Mouse (Mus musculus): ENCODE results near the gene Kcnk1. TPM values are rescaled to one million over a fixed set of nuclear protein-coding genes. Genes with fewer than 3 reads are reported as not detected.
A peak's percentile ranks its signal among the peaks of the same experiment; 100 is the strongest.

Kcnk1 gene
- polyA plus RNA-seq, 1 experiment from 2014 or later: 25.9 TPM

DNA sequence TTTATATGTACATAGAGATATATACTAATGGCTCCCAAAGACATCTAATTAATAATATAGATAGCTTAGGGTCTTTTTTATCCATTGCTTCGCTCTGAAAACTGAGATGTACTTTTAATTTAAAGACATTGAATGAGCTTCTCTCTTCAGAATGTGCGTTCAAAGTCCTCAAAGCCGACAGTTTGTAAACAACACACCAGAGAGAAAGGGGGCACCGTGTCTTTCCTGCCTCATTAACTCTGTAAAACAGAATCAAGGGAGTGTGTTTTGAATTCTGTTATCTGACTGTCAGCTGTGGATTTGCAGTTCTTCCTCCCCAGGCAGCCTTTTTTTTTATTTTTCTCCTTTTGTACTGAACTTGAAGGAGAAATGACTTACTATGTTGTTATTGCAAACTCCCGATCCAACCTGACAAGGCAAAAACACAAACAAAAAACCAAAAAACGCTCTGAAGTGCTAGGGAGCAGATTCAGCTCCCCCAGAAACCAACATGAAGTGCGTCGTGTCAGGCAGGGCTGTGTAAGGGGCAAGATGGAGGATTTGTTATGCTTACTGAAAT is 69.7 kb downstream of the Kcnk1 start:
- no peaks in the 10 kb centered on the region for H3K36me3 ChIP-seq
- H3K4me1 ChIP-seq (replicated peaks): peaks cover 18% of the 10 kb centered on the region
- 0 out of 2 replicates have a peak overlapping the region, but pooled peaks have one; percentile 46 for H3K27ac ChIP-seq (replicated peaks)
- ATAC-seq (ENCODE audit: low FRiP score, low read depth): no peak
- no peaks in the 10 kb centered on the region for H3K27me3 ChIP-seq
- no peak overlapping the region for H3K4me3 ChIP-seq
- no peaks in the 10 kb centered on the region for H3K9me3 ChIP-seq
- no peak overlapping the region for H3K4me2 ChIP-seq
- H3K9ac ChIP-seq: no peak overlapping the region
- WGBS: 19% methylated on average over 8 of the region's 8 CpGs

DNA sequence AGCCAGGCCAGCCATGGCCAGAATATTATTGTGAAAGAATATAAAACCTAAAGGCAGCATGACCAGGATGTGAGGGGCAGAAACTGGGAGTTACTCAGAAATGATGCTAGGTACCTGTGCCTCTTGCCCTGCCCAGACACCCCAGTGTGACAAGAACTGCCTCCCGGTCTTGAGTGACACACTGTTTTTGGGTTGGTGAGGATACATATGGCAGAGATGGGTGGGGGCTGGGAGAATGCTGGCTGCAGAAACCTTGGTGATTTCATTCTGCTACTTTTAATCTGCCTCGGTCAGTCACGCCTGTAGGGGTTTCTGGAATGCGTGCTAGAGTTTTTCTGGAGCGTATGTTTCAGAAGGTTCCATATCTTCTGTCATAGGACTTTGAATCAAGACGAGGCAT is 72.3 kb downstream of the Kcnk1 start:
- WGBS: 72% methylated on average over 6 of the region's 6 CpGs
- Histone ChIP-seq H3K4me3 (no peak overlapping the region), H3K4me1 (replicated peaks) (peaks cover 18% of the 10 kb centered on the region), H3K27ac (replicated peaks) (no peak overlapping the region), H3K36me3 (no peaks in the 10 kb centered on the region), H3K9me3 (no peaks in the 10 kb centered on the region), H3K4me2 (no peak overlapping the region), H3K9ac (no peak overlapping the region), H3K27me3 (no peaks in the 10 kb centered on the region)
- ATAC-seq (ENCODE audit: low FRiP score, low read depth): no peak

DNA sequence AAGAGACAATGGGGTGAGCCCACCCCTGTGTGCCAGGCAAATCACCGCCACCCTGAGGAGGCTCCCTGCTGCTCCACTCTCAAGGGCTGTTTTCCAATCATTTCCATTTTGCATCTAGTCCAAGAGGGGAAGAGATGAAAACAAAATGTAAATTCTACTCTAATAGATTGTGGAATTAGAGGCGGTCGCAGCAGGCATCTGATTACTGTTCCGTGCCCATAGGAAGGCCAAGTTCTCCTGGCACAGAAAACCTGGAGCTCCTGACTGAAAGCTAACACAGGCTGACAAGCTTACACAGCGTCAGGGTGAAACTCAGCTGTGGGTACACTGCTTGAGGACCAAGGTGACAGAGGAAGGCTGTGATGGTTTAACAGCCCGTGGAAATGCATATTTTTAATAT is 73.2 kb downstream of the Kcnk1 start:
- 49% methylated on average over 6 of the region's 6 CpGs for WGBS

DNA sequence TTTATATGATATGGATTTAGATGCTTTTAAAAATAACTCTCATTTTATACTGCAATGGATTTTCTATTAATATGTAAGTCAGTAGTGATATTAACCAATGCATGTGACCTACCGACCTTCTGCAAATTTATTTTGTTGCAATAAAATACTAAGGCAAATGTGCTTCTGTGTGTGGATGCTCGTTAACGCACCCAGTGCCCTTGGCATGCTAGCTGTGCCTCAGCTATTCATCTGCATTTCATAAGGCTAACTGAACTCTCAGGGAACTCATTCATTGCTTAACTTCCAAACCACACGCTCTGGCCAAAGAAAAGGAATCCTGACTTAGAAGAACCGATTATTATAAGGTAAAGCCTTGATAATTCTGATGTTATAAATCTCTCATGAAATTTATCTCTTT is 77.7 kb downstream of the Kcnk1 start:
- Histone ChIP-seq H3K4me3 (no peak overlapping the region), H3K36me3 (no peaks in the 10 kb centered on the region), H3K27me3 (no peaks in the 10 kb centered on the region), H3K9ac (no peak overlapping the region), H3K4me1 (replicated peaks) (peaks cover 22% of the 10 kb centered on the region), H3K27ac (replicated peaks) (peak overlapping the region; percentile 65), H3K9me3 (no peaks in the 10 kb centered on the region), H3K4me2 (0 out of 2 replicates have a peak overlapping the region, but pooled peaks have one; percentile 8)
- WGBS: 22% methylated on average over 5 of the region's 5 CpGs
- ATAC-seq (ENCODE audit: low FRiP score, low read depth): no peak

More for the DNA sequence above, 73.2 kb downstream of the Kcnk1 start:
- no peak overlapping the region for H3K9ac ChIP-seq
- H3K9me3 ChIP-seq: no peaks in the 10 kb centered on the region
- H3K27me3 ChIP-seq: no peaks in the 10 kb centered on the region
- H3K27ac ChIP-seq (replicated peaks): no peak overlapping the region
- no peak for ATAC-seq (ENCODE audit: low FRiP score, low read depth)
- no peak overlapping the region for H3K4me3 ChIP-seq
- no peak overlapping the region for H3K4me2 ChIP-seq
- H3K4me1 ChIP-seq (replicated peaks): peaks cover 23% of the 10 kb centered on the region
- no peaks in the 10 kb centered on the region for H3K36me3 ChIP-seq

DNA sequence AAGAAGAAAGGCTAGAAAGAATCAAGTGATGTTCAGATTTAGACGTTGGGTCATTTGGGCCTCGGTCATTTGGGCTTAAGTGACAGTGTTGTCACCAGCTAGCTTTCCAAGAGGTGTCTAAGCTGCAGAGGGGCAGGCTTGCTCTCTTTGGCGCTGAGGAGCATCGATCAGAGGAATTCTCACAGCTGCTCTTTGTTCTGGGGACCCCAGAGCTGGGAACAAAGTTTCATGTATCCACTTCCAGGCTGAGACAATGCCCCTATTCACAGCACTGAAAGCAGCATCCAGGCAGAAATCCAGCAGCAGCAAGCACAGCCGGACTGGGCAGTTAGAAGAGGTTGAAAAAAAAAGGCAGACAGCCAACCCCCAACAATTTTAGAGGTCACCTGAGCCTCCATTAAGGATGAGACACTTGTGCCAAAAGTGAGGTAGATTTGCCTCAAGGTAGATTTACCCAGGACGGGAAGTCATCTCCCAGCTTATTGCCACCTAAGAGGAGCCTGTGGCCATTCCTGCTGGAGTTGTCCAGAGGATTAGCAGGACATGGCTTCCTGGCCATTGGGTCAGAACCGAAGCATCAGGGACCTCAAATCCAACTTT is 78.3 kb downstream of the Kcnk1 start:
- H3K27me3 ChIP-seq: no peaks in the 10 kb centered on the region
- 0 out of 2 replicates have a peak overlapping the region, but pooled peaks have one; percentile 8 for H3K4me2 ChIP-seq
- no peaks in the 10 kb centered on the region for H3K9me3 ChIP-seq
- H3K36me3 ChIP-seq: no peaks in the 10 kb centered on the region
- ATAC-seq (ENCODE audit: low FRiP score, low read depth): peak; percentile 66
- peaks cover 17% of the 10 kb centered on the region for H3K4me1 ChIP-seq (replicated peaks)
- WGBS: 26% methylated on average over 7 of the region's 7 CpGs
- peak overlapping the region; percentile 65 for H3K27ac ChIP-seq (replicated peaks)
- no peak overlapping the region for H3K4me3 ChIP-seq
- no peak overlapping the region for H3K9ac ChIP-seq

DNA sequence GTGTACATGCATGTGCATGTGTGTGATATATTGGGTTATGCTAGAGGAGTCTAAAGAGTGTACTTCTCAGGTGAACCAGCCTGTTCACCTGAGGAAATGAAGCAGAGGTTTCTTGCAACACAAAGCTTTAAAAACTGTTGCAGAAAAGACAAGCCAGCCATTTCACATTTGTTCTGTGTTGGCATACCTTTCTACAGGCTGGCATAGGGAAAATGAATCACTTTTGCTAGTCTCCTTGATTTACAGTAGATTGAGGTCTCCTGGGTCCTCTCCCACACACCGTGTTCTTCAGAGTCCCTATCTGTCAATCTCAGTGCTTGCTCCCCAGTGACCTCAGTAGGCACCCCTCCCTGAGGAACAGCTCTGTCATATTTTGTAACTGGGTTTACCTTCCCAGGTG is 79.1 kb downstream of the Kcnk1 start:
- Histone ChIP-seq H3K9me3 (no peaks in the 10 kb centered on the region), H3K27ac (replicated peaks) (no peak overlapping the region), H3K4me2 (no peak overlapping the region), H3K36me3 (no peaks in the 10 kb centered on the region), H3K4me1 (replicated peaks) (peaks cover 17% of the 10 kb centered on the region), H3K9ac (no peak overlapping the region), H3K27me3 (no peaks in the 10 kb centered on the region), H3K4me3 (no peak overlapping the region)
- 54% methylated on average over 1 of the region's 1 CpGs for WGBS
- ATAC-seq (ENCODE audit: low FRiP score, low read depth): no peak

DNA sequence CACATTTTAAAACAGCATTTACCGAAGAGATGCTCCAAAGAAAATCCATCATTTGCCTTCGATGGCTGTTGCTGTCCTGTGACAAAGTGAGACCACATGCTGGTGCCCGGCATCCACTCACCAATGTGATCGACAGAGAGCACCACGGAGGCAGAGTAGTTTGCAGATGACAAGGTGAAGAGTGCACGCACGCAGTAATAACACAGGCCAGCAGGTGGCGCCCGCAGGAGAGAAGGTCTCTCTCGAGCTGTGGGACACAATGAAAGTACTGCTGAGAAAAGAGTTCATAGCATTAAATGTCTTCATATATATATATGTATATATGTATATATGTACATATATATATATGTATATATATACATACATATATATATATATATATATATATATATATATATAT is 80.4 kb downstream of the Kcnk1 start:
- WGBS: 11% methylated on average over 10 of the region's 10 CpGs
- no peak overlapping the region for H3K9ac ChIP-seq
- H3K4me1 ChIP-seq (replicated peaks): peaks cover 17% of the 10 kb centered on the region
- ATAC-seq (ENCODE audit: low FRiP score, low read depth): no peak
- H3K9me3 ChIP-seq: no peaks in the 10 kb centered on the region
- no peak overlapping the region for H3K27ac ChIP-seq (replicated peaks)
- no peaks in the 10 kb centered on the region for H3K27me3 ChIP-seq
- no peak overlapping the region for H3K4me3 ChIP-seq
- H3K4me2 ChIP-seq: no peak overlapping the region
- H3K36me3 ChIP-seq: no peaks in the 10 kb centered on the region

Other genes with a start within 250 kb of the Kcnk1 start
- 4.5 and 5.2 TPM in 2 replicates for gene Pcnx2, start 96.9 kb upstream of the Kcnk1 start, polyA plus RNA-seq (2015; fragmentation: Nextera tagmentation; extraction: Ambion mirVana)
- 0.65 and 0.75 TPM in 2 replicates for gene Map3k21, start 84.7 kb upstream of the Kcnk1 start, polyA plus RNA-seq (2015; fragmentation: Nextera tagmentation; extraction: Ambion mirVana)

Measured in hindbrain, embryonic 15.5 days (tissue).